Mouse (Mus musculus) forebrain, embryonic 15.5 days (tissue): ENCODE measurements around the gene Dnal4. TPM values are rescaled to one million over a fixed set of nuclear protein-coding genes. Genes with fewer than 3 reads are reported as not detected.

Experiments used
- ATAC-seq: fragments of 200-750 bp; cut with Nextera tagmentation; replicated peaks from 2 replicates; pipeline ENCODE4 v1.8.0; 2017; ENCODE audit warnings: mild to moderate bottlenecking, moderate TSS enrichment, moderate library complexity
- H3K27ac ChIP-seq: fragments of 300-500 bp; sonication (generic); replicated peaks from 2 replicates; pipeline ENCODE4 v1.5.1; 2015; ENCODE audit warnings: mild to moderate bottlenecking, inconsistent platforms
- H3K27me3 ChIP-seq: fragments of 300-500 bp; sonication (generic); 2 replicates; pipeline ENCODE4 v1.6.1; 2015; ENCODE audit warnings: inconsistent platforms
- H3K36me3 ChIP-seq: fragments of 300-500 bp; sonication (generic); 2 replicates; pipeline ENCODE4 v1.6.1; 2015; ENCODE audit warnings: mild to moderate bottlenecking, inconsistent platforms
- H3K4me1 ChIP-seq: fragments of 300-500 bp; sonication (generic); 2 replicates; pipeline ENCODE4 v1.6.1; 2015; ENCODE audit warnings: inconsistent platforms
- H3K4me2 ChIP-seq: fragments of 300-500 bp; sonication (generic); replicated peaks from 2 replicates; pipeline ENCODE4 v1.6.1; 2015; ENCODE audit warnings: mild to moderate bottlenecking, inconsistent platforms
- H3K4me3 ChIP-seq: fragments of 300-500 bp; sonication (generic); 2 replicates; pipeline ENCODE4 v1.5.1; 2015; ENCODE audit warnings: mild to moderate bottlenecking, inconsistent platforms
- H3K9ac ChIP-seq: fragments of 300-500 bp; sonication (generic); replicated peaks from 2 replicates; pipeline ENCODE4 v1.6.1; 2015; ENCODE audit warnings: mild to moderate bottlenecking, inconsistent platforms
- H3K9me3 ChIP-seq: fragments of 300-500 bp; sonication (generic); 2 replicates; pipeline ENCODE4 v1.6.1; 2016; ENCODE audit warnings: inconsistent platforms
- WGBS: fragments of 180-500 bp; shearing (Covaris S2); methylation state at CpG from one replicate; pipeline ENCODE4 v1.1.7; 2015; ENCODE audit warnings: mixed read lengths; 5-methylcytosine and 5-hydroxymethylcytosine counted together
- polyA plus RNA-seq: library from polyadenylated mRNA; unstranded; fragments of >200 nt; fragmentation: Nextera tagmentation; extraction: Ambion mirVana; gene quantifications from 2 replicates; pipeline ENCODE4 v1.2.1, GENCODE M21; 2015

Gene Dnal4
- polyA plus RNA-seq, 1 experiment from 2014 or later, result 99.9 TPM

DNA sequence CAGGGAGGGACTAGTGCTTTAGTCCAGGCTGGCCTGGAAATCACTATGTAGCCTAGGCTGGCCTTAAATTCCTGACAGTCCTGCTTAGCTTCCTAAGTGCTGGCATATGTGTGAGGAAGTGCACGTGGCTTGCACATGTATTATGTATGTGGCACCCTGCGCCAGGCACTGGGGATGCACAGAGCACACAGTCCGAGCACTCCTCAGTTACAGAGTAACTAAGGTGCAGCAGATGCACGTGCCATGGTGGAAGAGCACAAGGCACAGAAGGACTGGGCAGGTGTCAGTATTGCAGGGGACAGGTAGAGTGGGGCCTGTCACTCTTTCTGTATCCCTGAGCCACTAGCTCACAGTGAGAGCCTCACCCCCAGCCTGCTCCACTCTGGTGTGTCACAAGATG lies 22.5 kb downstream of the Dnal4 start:
- Histone ChIP-seq H3K36me3 (no peaks in the 10 kb centered on the region), H3K27me3 (no peaks in the 10 kb centered on the region), H3K4me3 (no peak overlapping the region), H3K27ac (no peak overlapping the region), H3K4me1 (peaks cover 5% of the 10 kb centered on the region; the same call in 1 of the 2 replicates), H3K9me3 (no peaks in the 10 kb centered on the region), H3K9ac (no peak overlapping the region), H3K4me2 (no peak overlapping the region)
- 91% methylated on average over 4 of the region's 4 CpGs for WGBS
- no peak for ATAC-seq

GRCm38 (mm10) chr15:79753873-79754272 lies 23.8 kb downstream of the Dnal4 start:
- ATAC-seq, result no peak
- Histone ChIP-seq H3K4me2 (no peak overlapping the region), H3K36me3 (no peaks in the 10 kb centered on the region), H3K27me3 (no peaks in the 10 kb centered on the region), H3K27ac (no peak overlapping the region), H3K4me3 (no peak overlapping the region), H3K4me1 (peaks cover 5% of the 10 kb centered on the region; the same call in 1 of the 2 replicates), H3K9ac (no peak overlapping the region), H3K9me3 (no peaks in the 10 kb centered on the region)
- WGBS, result 59% methylated on average over 4 of the region's 4 CpGs

GRCm38 (mm10) chr15:79753420-79753752 lies 24.3 kb downstream of the Dnal4 start:
- WGBS, result 97% methylated on average over 3 of the region's 3 CpGs
- H3K9me3 ChIP-seq, result no peaks in the 10 kb centered on the region
- no peak overlapping the region for H3K4me2 ChIP-seq
- H3K27ac ChIP-seq, result no peak overlapping the region
- H3K9ac ChIP-seq, result no peak overlapping the region
- H3K27me3 ChIP-seq, result no peaks in the 10 kb centered on the region
- H3K4me3 ChIP-seq, result no peak overlapping the region
- no peak; the same call in 1 of the 2 replicates for ATAC-seq
- H3K36me3 ChIP-seq, result no peaks in the 10 kb centered on the region
- peaks cover 5% of the 10 kb centered on the region; the same call in 1 of the 2 replicates for H3K4me1 ChIP-seq

GRCm38 (mm10) chr15:79752742-79753419 lies 24.8 kb downstream of the Dnal4 start:
- H3K4me2 ChIP-seq, result no peak overlapping the region
- no peak overlapping the region for H3K27ac ChIP-seq
- 24% methylated on average over 11 of the region's 11 CpGs for WGBS
- no peaks in the 10 kb centered on the region for H3K9me3 ChIP-seq
- H3K27me3 ChIP-seq, result no peaks in the 10 kb centered on the region
- peak; percentile 53; the same call in 1 of the 2 replicates for ATAC-seq
- peaks cover 5% of the 10 kb centered on the region; the same call in 1 of the 2 replicates for H3K4me1 ChIP-seq
- H3K4me3 ChIP-seq, result no peak overlapping the region
- H3K36me3 ChIP-seq, result no peaks in the 10 kb centered on the region
- H3K9ac ChIP-seq, result no peak overlapping the region

- no peaks in the 10 kb centered on the region for H3K27me3 ChIP-seq
- ATAC-seq, result no peak
- no peak overlapping the region for H3K4me3 ChIP-seq
- no peak overlapping the region for H3K4me2 ChIP-seq
- H3K36me3 ChIP-seq, result no peaks in the 10 kb centered on the region
- H3K9ac ChIP-seq, result no peak overlapping the region
- WGBS, result 82% methylated on average over 17 of the region's 17 CpGs
- H3K9me3 ChIP-seq, result no peaks in the 10 kb centered on the region
- H3K4me1 ChIP-seq, result peaks cover 5% of the 10 kb centered on the region; the same call in 1 of the 2 replicates
- no peak overlapping the region for H3K27ac ChIP-seq
Measured at GRCm38 (mm10) chr15:79751772-79752171, 25.9 kb downstream of the Dnal4 start.

DNA sequence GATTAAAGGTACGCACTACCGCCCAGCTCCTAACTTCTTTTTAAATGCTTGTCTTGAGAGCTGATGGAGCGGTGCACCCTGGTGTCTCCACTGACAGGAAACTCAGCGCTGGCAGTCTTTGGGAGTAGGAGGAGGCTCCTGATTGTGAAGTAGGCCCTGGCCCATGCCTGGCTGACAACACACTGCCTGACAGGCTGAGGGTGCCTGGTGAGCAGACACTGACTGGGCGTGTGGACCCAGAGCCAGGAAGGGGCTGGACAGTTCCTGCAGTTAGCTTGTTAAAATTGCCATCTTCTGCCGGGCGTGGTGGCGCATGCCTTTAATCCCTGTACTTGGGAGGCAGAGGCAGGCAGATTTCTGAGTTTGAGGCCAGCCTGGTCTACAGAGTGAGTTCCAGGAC lies 27.4 kb downstream of the Dnal4 start:
- Histone ChIP-seq H3K9me3 (no peaks in the 10 kb centered on the region), H3K4me2 (no peak overlapping the region), H3K27me3 (no peaks in the 10 kb centered on the region), H3K4me3 (no peak overlapping the region), H3K4me1 (no peaks in the 10 kb centered on the region), H3K27ac (no peak overlapping the region), H3K9ac (no peak overlapping the region), H3K36me3 (no peaks in the 10 kb centered on the region)
- 91% methylated on average over 8 of the region's 8 CpGs for WGBS
- ATAC-seq, result no peak

DNA sequence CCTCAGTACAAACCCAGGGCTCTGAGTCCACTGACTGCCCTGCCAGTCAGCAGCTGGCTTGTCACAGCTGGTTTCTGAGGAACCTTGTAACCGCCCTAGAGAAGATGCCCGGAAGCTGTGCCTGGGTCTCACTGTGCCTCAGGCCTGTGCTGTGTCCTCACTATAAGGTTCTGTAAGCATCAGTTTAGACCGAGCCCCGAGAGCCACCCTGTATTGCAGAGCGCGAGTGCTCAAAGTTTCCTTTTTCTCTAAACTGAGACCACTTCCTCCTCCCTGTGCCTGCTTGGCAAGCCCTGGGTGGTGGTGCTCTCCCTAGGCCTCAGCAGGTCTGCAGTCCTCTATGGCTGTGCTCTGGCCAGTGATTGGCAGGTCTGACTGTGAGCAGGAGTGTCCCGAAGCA lies 28.5 kb downstream of the Dnal4 start:
- Histone ChIP-seq H3K4me3 (no peak overlapping the region), H3K36me3 (no peaks in the 10 kb centered on the region), H3K27ac (no peak overlapping the region), H3K4me1 (no peaks in the 10 kb centered on the region), H3K27me3 (no peaks in the 10 kb centered on the region), H3K9ac (no peak overlapping the region), H3K9me3 (no peaks in the 10 kb centered on the region), H3K4me2 (no peak overlapping the region)
- 95% methylated on average over 7 of the region's 7 CpGs for WGBS
- no peak for ATAC-seq

DNA sequence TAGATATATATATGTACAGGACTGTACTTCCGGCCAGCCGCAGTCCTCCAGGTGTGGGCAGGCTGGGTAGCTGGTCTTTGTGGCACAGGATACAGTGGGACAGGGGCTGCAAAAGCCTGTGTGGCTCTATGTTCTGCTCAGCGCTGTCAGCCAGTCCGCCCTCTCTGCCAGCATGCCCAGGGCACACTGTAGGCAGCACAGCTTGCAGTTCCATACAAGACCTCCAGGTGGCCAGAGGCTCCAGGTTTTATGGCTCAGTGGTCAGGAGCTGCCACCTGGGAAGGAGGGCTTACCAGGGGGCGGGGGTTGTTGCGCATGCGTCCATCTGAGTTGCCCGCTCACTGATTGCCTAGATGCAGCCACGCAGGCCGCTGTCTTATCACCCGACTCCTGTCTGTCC lies 29.7 kb downstream of the Dnal4 start:
- peaks cover 4% of the 10 kb centered on the region; the same call in 1 of the 2 replicates for H3K4me1 ChIP-seq
- WGBS, result 59% methylated on average over 11 of the region's 11 CpGs
- H3K9ac ChIP-seq, result no peak overlapping the region
- H3K36me3 ChIP-seq, result no peaks in the 10 kb centered on the region
- H3K9me3 ChIP-seq, result no peaks in the 10 kb centered on the region
- H3K27me3 ChIP-seq, result no peaks in the 10 kb centered on the region
- H3K4me2 ChIP-seq, result no peak overlapping the region
- H3K27ac ChIP-seq, result no peak overlapping the region
- H3K4me3 ChIP-seq, result no peak overlapping the region
- ATAC-seq, result 0 out of 2 replicates have a peak, but pooled peaks have one; percentile 20

- no peak overlapping the region for H3K9ac ChIP-seq
- no peaks in the 10 kb centered on the region for H3K36me3 ChIP-seq
- H3K9me3 ChIP-seq, result no peaks in the 10 kb centered on the region
- WGBS, result 88% methylated on average over 5 of the region's 5 CpGs
- ATAC-seq, result no peak
- no peaks in the 10 kb centered on the region for H3K27me3 ChIP-seq
- H3K4me3 ChIP-seq, result no peak overlapping the region
- H3K4me2 ChIP-seq, result no peak overlapping the region
- H3K27ac ChIP-seq, result no peak overlapping the region
- peaks cover 13% of the 10 kb centered on the region for H3K4me1 ChIP-seq
Measured at GRCm38 (mm10) chr15:79745883-79746282, 31.8 kb downstream of the Dnal4 start.

DNA sequence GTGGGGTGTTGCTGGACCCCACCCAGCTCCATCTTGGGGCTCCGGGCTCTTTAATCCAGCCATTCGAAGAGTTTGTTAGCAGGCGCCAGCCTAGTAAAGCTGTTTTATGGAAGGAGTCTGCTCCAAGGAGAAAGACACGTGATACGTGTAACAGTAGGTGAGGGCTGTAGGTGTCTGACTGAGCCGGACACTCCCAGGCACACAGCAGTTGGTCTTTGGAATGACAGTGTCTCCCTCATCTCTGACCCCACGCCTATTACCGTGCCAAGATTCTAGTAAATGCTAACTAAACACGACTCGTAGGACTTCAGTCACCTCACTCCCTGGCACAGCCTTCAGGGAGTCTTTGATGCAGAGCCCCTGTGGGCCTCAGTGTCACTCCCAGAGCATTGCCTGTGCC lies 32.3 kb downstream of the Dnal4 start:
- ATAC-seq, result no peak
- WGBS, result 87% methylated on average over 10 of the region's 10 CpGs

DNA sequence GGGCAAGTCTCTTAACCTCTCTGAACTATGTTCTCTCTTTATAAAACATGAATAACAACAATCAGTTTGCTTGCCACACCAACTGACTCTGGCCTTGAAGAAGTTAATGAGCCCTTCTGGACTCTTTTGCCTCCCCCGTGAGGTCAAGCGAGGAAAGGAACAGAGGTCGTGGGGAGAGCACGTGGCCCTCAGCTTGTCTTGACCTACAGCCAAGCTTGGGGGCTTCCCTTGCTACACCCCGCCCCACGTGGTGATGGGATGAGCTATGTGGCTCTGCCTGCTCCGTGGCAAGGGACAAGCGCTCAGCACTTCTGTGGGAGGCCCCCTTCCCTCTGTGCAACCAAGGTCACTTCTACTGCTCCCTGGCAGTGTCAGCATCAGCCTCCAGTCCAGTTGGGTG lies 32.9 kb downstream of the Dnal4 start:
- no peak overlapping the region for H3K27ac ChIP-seq
- H3K36me3 ChIP-seq, result 0 out of 2 replicates have a peak, but pooled peaks cover under 1% of the 10 kb centered on the region
- no peak overlapping the region for H3K4me2 ChIP-seq
- WGBS, result 80% methylated on average over 8 of the region's 8 CpGs
- no peaks in the 10 kb centered on the region for H3K9me3 ChIP-seq
- H3K9ac ChIP-seq, result no peak overlapping the region
- no peaks in the 10 kb centered on the region for H3K27me3 ChIP-seq
- H3K4me3 ChIP-seq, result no peak overlapping the region
- no peak for ATAC-seq
- H3K4me1 ChIP-seq, result peaks cover 25% of the 10 kb centered on the region

More for the DNA sequence above, 32.3 kb downstream of the Dnal4 start:
- no peak overlapping the region for H3K27ac ChIP-seq
- peaks cover 19% of the 10 kb centered on the region for H3K4me1 ChIP-seq
- H3K4me2 ChIP-seq, result no peak overlapping the region
- H3K27me3 ChIP-seq, result no peaks in the 10 kb centered on the region
- H3K9me3 ChIP-seq, result no peaks in the 10 kb centered on the region
- no peaks in the 10 kb centered on the region for H3K36me3 ChIP-seq
- H3K4me3 ChIP-seq, result no peak overlapping the region
- no peak overlapping the region for H3K9ac ChIP-seq

DNA sequence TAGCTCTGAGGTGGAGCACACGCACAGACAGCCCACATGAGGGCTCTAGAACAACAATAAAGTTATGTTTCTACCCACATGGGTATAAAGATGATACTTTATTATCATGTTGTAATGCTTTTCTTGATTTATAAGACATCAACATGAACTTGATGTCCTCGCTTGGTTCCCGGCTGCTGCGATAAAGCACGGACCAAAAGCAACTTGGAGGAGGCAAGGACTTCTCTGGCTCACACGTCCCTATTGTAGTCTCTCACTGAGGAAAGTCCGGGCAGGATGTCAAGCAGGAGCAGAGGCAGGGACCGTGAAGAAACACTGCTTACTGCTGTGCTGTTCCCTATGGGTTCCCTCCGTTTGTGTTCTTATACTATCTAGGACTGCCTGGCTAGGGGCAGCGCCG lies 33.6 kb downstream of the Dnal4 start:
- Histone ChIP-seq H3K36me3 (peaks cover 8% of the 10 kb centered on the region; the same call in 1 of the 2 replicates), H3K27ac (no peak overlapping the region), H3K4me3 (no peak overlapping the region), H3K27me3 (no peaks in the 10 kb centered on the region), H3K9ac (no peak overlapping the region), H3K9me3 (no peaks in the 10 kb centered on the region), H3K4me2 (no peak overlapping the region), H3K4me1 (peaks cover 28% of the 10 kb centered on the region)
- no peak for ATAC-seq
- WGBS, result 93% methylated on average over 11 of the region's 11 CpGs

DNA sequence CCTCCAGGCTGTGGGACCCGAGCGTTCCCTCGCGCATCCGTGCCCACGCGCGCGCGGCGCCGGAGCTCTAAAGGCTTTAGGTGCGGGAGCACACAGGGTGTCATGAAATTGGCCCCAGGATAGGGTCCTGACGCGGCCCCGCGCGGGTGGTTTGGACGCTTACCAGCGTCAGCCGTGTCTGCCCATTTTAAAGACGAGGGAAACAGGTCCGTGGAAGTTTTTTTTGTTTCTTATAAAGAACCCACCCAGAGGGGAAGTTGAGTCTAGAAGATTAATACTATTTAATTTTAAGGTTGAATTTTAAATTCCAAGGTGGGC lies 35.0 kb downstream of the Dnal4 start:
- Histone ChIP-seq H3K9me3 (no peaks in the 10 kb centered on the region), H3K9ac (peak overlapping the region; percentile 87), H3K4me2 (peak overlapping the region; percentile 60), H3K36me3 (peaks cover 21% of the 10 kb centered on the region), H3K27me3 (no peaks in the 10 kb centered on the region), H3K4me1 (peaks cover 36% of the 10 kb centered on the region), H3K27ac (peak overlapping the region; percentile 66), H3K4me3 (peak overlapping the region; percentile 81)
- no peak for ATAC-seq
- WGBS, result 0% methylated on average over 23 of the region's 23 CpGs
